Mouse (Mus musculus) testis, adult 2 months (tissue): ENCODE data around the gene Npm3.

Experiments used
- CTCF ChIP-seq: fragments of 200-500 bp; IDR thresholded peaks from 2 replicates; pipeline ENCODE4 v1.5.1; 2012; ENCODE audit warnings: low read depth, mild to moderate bottlenecking, inconsistent platforms, low read length, moderate library complexity; ENCODE audit not compliant: control insufficient read depth, insufficient read depth, insufficient replicate concordance
- POLR2A ChIP-seq: fragments of 200-500 bp; IDR thresholded peaks from 2 replicates; pipeline ENCODE4 v1.6.1; 2012; ENCODE audit warnings: low read depth, mild to moderate bottlenecking, inconsistent platforms, low read length, moderate library complexity; ENCODE audit not compliant: control insufficient read depth

- TF ChIP-seq POLR2A: no peak
- no peak for TF ChIP-seq CTCF
Measured at GRCm38 (mm10) chr19:45775486-45775885, 26.1 kb upstream of the Npm3 start.
